Mouse (Mus musculus) gastrocnemius, postnatal 25 days (tissue): ENCODE measurements at regions not wholly inside any gene's neighbourhood (a gene's known extent, or its start where the extent isn't known, plus 50 kb on each side); places are given as distances from the start of the nearest gene placed in this dataset.
A peak's percentile ranks its signal among the peaks of the same experiment; 100 is the strongest.

ENCODE experiments used
- DNase-seq: peaks from one replicate; pipeline ENCODE4 v3.0.0; 2022

DNA sequence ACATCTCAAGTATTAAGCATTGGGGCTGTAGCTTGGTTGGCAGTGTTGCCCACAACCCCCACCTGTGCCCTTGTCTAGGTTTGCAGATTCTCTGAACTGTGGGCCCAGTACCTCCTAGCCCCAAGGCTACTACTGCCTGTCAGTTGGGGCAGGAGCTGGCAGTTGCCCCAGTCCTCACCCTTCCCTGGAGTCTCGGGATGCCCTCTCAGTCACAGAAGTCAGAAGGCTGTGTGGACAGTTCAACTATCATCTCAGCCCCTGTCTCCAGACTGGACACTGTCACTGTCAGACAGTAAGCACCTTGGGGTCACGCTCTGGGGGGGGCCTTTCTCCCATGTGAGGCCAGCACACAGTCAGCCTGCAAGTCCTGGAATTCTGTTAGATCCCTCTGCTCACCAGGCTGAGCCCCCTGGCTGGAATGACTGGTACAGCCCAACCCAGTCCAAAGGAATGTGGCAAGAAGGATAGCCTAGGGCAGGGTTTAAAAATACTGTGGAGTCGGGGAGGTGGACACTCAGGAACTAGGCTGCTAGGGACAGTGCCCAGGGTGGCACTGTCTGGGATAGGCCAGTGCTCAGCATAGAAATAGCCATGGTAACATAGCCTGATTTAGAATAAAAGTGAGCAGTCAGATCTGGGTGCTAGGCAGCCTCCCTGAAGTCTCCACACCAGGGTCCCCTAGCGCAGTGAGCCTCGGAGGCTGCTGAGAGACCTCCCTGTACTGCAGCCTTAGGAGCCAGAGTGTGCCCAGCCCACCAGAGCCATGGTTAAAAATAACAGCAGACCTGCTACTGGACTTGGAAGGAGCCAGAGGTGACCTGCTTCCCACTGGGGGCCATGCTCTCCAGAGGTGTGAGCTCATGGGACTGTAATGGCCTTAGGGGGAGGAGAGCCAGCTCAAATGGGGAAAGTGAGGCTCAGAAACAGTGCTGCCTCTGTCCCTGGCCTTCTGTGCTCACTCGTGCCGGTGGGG, 83.1 kb upstream of the Ptpn1 start:
- peak; percentile 71 for DNase-seq

DNA sequence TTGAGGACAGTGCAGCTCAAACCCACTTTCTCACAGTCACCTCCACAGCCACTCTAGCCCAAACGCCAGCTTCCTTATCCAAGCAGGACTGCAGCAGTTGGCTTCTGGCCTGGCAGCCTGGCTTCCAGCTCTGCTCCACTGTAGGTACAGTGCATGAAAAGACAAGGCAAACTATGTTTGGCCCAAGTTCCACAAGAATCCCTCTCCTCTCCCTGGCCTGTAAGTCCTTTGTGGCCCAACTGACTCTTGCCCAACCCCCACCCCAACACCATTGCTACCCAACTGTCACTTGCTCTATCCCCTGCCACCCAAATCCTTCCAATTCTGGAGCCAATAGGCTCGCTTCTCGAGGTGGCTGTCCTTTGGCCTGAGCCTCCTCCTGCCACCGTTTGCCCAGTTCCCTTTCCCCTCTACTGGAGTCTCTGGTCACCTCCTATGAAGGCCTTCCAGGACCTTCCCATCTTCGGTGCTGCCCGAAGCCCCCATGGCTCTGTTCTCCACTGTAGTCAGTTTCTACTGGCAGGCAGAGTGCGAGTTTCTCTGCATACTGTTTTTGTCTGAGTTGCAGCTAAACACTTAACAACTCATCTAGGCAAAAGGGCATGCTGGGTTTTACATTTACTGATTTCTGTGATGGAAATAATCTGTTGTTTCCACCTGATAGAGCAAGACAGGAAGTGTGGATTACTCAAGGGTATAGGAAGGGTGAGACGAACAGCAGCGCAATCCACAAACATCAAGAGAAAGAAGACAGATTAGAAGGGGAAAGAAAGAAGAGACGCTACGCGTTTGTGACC, 84.4 kb upstream of the Ptpn1 start:
- DNase-seq, result no peak

DNA sequence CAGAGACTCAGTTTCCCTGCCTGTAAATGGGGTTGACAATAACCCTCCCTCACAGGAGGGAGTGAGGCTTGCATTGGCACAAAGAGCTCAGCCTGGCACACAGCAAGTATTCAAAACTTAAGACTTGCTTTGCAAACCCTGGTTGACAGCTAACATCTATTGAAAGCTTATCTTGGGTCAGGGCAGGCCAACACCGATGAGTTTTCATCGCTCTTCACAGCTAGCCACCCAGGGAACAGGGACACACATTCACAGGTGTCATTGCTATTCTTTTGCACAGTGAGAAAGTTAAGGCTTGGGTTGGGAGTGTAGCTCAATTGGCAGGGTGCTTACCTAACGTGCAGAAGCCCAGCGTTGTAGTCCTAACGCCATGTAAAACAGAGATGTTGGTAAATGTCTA, 86.5 kb upstream of the Ptpn1 start:
- DNase-seq, result no peak

DNA sequence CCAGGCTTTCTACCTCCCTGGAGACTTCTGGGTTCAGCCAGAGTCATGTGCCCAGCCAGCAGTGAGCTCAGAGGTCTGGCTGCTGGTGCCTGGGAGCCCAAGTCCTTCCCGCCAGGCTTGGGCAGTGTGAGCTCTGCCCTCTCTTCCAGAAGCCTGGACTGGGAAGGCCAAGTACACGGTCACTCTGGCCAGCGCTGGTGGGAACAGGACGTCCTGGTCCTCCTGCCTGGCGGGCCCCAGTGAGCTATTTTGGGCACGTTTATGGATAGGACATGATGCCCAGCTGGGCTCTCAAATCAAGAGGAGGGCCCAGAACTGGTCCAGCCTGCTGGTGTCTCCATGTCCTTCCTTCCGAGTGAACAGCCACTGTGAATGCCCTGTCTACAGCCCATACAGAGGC, 87.3 kb upstream of the Ptpn1 start:
- DNase-seq, result peak; percentile 93

DNA sequence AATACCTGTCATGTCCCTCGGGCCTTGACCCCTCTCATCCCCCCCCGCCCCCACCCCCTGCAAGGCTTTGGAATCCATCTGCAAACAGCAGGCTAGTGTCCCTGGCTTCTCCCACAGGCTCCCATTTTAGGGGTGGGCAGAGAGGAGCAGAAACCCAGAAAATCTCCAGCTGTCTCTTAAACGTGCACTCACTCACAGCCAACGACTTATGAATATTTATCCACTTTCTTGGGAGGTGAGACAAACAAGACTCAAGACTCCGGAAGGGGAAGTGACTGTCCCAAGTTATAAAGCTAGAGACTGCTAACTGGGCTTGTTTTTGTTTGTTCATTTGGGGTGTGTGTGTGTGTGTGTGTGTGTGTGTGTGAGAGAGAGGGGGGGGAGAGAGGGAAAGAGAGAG, 87.9 kb upstream of the Ptpn1 start:
- no peak for DNase-seq

DNA sequence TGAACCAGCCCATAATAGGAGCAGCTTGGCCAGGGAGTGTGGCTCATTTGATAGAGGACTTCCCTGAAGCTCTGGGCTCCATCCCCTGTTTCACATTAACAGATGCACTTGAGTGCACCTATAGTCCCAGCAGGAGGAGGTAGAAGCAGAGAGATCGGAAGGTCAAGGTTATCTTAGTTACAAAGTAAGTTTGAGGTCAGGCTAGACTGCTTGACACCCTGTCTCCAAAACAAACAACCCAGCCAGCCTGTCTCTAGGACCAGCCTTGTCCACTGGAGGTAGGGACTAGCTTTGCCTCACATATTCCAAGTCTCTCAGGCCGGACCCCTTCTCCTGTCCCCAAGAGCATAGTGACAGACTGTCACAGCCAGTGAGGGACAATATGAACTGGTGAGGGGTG, 88.9 kb upstream of the Ptpn1 start:
- DNase-seq, result no peak

DNA sequence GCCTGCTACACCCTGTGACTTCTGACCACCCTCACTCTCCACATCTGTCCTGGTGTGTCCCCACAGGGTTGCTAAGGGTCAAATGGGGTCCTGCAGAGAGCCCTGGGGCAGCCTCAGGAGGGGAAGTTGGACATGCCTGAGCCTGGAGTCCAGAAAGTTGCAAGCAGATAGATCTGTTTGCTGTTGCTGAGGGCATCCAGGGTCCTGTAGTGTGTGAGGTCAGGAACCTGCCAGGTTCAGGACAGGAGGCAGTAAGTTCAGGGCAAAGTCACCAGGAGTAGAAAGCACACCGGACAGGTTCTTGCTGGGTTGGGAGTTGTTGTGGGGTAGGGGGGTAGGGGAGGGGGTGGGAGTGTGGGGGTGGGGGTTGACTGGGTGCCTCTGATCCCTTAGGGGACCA, 89.4 kb upstream of the Ptpn1 start:
- DNase-seq, result no peak

DNA sequence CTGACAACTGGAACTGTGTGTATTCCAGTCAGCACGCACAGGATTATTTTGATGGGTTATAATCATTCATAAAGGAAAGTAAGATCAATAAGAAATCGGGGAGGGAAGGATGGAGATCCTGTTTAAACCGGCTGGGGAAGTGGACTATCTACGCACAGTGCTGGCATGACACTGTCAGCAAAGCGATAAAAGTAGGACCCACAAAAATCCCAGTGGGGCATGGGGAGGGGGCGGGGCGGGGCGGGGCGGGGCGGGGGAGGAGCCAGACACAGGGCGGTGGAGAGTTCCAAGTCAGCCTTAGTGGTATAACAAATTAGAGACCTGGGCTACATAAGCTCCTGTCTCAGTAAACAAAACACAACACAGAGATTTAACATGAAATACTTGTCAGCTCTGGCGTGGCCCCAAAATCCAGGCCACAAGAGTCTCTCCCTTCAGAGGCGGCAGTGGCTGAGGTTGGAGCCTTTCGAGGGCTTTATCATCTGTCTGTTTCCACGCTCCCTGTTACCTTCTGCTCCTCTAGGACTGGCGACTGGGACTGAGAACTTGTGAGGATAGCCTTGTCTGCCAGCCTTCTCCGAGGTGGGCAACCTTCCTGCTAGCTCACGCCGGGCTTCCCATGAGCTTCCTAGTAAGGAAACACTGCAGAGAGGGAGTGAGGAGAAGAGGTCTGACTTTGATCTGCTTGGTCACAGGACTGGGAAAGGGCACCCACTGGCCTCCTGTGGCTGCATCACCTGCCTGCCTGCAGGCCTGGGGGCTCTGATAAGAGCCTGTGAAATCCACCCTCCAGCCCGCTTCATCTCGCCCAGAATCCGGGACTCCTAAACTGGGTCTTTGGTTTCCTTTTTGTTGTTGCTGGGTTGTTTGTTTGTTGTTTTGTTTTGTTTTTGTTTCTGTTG, 90.3 kb upstream of the Ptpn1 start:
- no peak for DNase-seq

DNA sequence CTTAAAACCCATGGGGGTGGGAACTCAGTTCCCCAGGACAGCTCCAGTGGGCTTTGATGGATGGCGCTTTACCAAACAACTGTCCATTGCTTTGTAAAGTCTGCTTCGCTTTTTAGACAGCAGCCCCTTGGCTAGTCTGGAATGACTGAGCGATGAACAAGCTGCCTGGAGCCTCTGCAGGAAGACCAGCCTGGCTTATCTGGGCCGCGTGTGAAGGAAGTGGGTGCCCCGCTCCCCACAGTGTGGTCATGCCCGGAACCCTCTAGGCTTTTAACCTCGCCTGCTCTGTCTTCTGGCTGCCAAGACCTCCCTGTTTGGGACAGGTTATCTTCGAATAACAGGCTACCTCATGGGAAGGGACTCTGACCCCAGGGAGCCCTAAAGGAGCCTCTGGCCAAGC, 91.5 kb upstream of the Ptpn1 start:
- no peak for DNase-seq

DNA sequence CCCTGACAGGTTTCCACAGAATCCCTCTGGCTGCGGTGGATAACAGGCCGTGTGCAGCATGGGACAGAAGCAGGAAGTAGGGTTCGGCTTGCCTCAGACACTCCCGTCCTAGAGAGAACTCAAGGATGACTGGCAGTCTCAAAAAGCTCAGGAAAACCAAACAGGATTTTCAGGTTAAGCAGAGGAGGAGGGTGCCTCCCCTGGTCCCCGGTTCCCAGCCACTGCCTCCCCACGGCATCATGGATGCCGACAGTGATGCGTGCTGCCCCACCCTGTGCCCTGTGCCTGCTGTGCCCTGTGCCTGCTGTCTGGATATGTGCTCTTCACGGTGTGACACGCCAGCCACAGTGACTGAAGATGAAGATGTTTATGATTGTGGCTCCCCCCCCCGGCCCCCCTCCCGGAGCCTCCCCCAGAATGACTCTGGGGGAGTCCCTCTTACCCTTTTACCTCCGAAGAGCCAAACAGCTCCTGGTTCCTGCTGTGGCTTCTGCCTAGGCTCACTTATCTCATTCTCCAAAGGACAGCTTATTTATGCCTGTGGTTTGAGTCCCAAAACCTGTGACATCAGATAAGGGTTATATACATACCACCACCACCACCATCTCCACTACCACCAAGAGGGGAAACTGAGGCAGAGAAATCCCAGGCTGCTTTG, 92.4 kb upstream of the Ptpn1 start:
- no peak for DNase-seq

DNA sequence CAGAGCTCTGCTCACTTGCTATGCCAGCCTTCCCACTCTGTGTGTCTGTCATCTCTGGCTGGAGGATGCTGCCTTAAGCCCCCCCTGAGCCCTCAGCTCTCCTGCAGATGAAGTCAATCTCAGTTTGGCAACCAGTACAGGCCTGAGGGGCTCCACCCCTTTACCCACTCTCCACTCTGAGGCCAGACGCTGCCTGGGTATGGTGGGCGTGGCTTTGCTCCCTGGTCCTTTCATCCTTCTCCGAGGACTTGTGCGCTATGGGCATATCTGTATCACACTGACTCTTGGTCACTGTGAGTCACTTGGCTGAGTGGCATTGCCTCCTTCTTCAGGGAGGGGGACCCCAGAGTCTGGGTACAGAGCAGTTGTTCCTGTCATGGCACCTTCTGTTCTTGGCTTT, 94.3 kb upstream of the Ptpn1 start:
- DNase-seq, result no peak

DNA sequence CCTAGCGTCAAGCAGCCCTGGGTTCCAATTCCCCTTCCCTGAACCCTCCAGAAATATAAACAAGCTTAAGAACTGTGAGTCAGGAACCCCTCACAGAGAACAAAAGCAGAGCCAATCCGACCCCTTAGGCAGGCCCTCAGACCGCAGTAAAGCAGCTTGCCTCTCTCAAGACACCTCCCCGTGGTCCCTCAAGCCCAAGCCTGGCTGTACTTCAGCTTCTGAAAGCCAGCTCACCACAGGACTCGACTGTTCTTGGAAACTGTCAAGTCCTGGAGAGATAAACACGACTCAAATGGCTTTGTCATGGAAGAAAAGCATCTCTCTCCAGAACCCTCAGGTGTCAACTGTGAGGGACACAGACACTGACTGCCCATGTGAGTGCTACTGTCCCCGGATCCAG, 95.2 kb upstream of the Ptpn1 start:
- no peak for DNase-seq

DNA sequence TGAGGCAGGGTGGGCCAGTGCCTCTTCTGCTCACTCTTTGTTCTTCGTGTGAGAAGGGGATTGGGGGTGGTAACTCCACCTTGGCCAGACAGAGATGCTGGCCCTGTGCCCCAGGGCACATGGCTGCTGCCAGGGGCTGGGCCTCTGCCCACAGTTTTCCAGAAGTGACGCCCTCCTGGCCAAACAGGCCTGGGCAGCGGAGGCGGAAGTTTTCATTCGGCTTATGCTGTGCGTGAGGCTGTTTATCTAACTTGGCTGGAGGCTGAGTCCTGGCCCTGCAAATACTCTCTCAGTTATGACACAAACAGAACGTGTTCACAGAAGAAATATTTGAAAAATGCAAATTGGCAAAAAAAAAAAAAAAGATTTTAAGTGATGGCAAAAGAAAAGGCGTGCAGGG, 97.3 kb upstream of the Ptpn1 start:
- peak; percentile 58 for DNase-seq

DNA sequence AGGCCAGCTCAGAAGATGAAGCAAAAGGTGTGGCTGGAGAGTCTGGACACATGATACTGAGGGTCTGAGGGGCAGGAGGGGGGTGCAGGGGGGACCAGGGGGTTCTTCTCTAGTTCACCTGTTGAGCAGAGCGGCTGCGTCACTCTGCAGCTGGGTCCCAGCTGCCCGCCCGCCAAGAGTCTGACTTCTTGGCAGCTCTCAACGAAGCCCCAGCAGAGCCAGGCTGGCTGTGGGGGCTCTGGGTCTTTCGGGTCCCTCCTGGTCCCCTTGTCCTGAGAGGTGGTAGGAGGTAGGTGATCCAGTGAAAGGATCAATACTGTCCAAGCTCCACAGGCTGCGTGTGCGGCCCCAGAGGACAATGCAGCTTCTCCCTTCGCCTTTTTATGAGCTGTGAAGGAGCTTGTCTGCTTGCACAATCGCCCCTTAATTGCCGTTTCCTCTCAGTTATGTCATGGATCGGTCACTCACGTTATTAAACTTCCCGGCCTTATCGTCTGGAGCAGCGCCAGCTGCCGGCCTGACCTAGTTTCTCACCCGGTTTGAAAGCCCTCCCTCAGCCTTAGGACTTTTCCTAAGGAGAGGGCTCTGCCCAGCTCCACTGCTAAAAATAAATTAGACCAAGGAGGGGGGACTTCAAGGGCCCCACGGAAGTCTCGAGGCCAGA, 98.4 kb upstream of the Ptpn1 start:
- peak; percentile 63 for DNase-seq

DNA sequence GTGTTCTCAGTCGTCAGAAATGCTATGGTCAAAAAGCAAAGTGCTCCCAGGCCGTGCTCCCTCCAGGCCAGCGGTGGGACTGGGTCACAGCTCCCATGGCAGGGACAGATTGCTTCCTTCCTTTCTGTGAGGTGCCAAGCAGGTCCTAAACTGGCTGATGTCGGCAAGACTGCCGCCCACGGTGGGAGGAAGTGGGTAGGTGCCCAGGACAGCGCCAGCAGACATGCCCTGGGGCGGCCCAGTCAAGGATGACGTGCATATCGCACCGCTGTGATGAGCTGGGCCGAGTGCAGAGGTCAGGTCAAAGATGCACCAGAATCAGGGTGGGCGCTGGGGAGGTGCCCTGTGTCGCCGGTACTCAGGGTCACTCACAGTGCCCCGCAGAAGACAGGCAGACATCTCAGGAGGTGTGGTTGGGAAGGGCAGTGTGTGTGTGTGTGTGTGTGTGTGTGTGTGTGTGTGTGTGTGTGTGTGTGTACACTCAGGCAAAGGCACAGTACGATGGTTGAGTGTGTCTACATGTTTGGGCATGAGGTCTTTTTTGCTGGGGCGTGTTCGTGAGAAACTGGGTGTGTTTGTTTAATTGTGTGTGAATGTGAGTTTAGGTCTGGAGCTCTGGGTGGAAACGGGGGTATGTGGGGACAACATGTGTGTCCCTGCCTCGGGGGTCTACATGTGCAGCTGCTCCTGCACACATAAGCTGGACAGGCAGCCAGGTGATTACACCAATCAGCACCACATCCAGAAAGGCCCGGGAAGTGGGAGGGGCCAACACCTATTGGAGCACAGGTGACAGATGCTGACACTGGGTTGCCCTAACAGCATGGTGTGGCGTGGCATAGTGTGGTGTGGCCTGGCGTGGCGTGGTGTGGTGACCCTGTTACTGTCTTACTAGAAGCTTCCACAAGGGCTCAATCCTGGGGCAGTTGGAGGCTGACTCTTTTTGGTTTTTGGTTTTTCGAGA, 100.5 kb upstream of the Ptpn1 start:
- DNase-seq, result no peak

DNA sequence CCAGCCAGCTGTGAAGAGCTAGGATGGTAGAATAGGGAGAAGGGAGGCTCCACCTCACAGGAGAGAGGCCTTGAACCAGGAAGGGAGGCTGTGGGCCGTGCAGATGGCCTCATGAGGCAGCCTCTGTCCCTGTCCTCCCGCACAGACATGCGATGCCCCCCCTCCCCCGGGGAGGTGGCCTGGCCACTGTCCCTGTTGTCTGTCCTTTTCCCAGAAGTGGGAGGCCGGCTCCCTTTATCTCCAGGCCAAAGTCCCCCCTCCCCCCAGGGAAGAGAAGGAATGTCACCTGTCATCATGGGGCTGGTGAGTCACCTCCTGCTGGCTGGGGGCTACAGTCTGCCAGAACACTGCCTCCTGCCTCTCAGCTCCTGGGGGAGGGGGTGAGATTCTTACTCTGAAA, 103.6 kb upstream of the Ptpn1 start:
- DNase-seq, result peak; percentile 84

DNA sequence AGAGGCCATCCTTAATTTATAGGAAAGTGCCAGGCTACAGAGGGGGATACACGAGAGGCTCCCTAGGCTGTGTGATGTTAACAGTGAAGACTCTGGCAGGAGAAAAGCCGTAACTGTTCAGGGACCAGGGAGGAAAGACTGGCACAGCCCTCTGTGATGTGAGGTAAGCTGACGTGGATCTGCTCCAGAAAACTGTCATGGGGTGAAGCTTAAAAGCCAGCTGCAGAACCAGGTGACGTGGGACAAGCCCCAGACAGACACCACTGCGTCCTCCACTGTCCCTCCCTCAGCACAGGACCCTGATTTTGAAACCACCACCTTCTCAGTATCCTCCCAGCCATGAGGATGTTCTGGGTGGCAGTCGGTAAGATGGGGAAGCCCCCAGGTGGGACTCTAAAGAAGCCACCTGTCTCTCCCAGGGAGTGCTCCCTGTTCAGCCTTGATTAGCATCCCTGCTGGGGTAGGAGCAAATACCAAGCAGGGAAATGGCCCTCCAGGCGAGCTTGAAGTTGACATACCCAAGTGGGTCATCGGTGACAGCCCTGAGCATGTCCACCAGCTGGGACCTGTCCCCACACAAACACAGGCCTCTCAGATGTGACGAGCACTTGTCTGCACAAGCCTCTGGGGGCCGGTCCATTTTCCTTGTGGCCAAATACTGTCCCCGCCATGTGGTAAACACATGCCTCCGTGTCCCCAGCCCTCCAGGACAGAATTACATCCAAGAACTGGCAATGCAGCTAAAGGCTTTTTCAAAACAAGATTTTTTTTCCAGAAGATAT, 104.7 kb upstream of the Ptpn1 start:
- DNase-seq, result peak; percentile 73

DNA sequence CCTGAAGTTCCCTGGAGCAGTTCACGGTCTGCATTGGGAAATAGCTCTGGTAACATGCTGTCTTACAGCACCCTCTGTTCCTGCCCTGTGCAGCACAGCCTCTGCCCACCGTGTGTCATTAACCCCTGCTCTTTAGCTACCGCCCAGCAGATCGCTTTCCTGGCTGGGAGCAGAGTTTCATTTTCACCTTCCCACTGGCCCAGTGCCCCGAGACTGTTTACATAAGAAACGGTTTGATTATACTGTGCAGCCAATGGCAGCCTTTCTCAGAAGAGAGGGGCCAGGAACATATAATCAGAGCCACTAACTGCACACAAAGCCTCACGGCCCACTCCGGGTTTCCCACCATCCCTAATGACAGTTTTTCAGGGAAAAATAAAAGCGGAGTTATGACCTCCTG, 108.3 kb upstream of the Ptpn1 start:
- peak; percentile 82 for DNase-seq

DNA sequence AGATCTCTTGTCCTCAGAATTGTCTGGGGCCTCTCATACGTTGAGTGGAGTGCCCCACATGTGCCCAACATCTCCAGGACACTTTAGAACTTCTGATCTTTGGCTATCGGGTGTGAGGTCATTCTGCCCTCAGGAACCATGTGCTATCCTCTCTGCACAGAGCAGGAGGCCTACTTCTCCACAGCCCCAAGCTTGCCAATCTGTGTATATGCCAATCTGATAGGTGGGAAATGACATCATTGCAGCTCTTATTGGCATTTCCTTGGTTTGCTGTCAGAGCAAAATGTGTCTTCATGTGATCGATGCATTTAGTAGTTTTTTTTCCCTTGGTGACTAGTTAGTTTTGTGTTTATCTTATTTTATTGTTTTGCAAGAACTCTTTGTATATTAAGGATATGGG, 108.8 kb upstream of the Ptpn1 start:
- no peak for DNase-seq
